14 mouse cellular contexts compared by ENCODE assay signal in genomic region chr7:102282261-102282660, GRCm38 (mm10). TPM values are rescaled to one million over a fixed set of nuclear protein-coding genes. Genes with fewer than 3 reads are reported as not detected.
DNase-seq lines count a peak whose midpoint lies in the region; ATAC-seq and TF ChIP-seq lines count a peak whose summit lies in the region.
"Had no signal": no experiment of that assay in that cellular context is flagged by ENCODE, and none has a peak within 500 bp of the region (broad histone marks: within the 10 kb centered on the region; RNA-seq: fewer than 3 reads in every experiment).

No protein-coding gene starts in this region.

- no peak overlapping the region for H3K9ac ChIP-seq in heart, embryonic 12.5 days
- no peak overlapping the region for H3K9ac ChIP-seq in lung, postnatal 0 days (replicated peaks; ENCODE audit: low read depth)
- H3K9ac ChIP-seq in kidney, embryonic 14.5 days (ENCODE audit: low read depth, low read length), result no peak overlapping the region
- H3K9ac ChIP-seq: midbrain, embryonic 12.5 days had no signal

- H3K9me3 ChIP-seq in heart, embryonic 12.5 days (replicated peaks), result no peaks in the 10 kb centered on the region
- no peaks in the 10 kb centered on the region for H3K9me3 ChIP-seq in lung, postnatal 0 days (ENCODE audit: low read length)
- H3K9me3 ChIP-seq in kidney, embryonic 14.5 days (ENCODE audit: control insufficient read depth, low read length), result no peaks in the 10 kb centered on the region
- H3K9me3 ChIP-seq in limb, embryonic 10.5 days (replicated peaks), result no peaks in the 10 kb centered on the region
- H3K9me3 ChIP-seq: midbrain, embryonic 12.5 days had no signal

- intact Hi-C loops in heart, postnatal 10 days (cut with DNase I), result no loop called here

- H3K27me3 ChIP-seq in heart, embryonic 12.5 days (replicated peaks), result peaks cover 75% of the 10 kb centered on the region
- no peaks in the 10 kb centered on the region for H3K27me3 ChIP-seq in lung, postnatal 0 days (replicated peaks; ENCODE audit: insufficient read depth, low read length)
- H3K27me3 ChIP-seq in kidney, embryonic 14.5 days (ENCODE audit: control insufficient read depth, insufficient read depth, low read length), result no peaks in the 10 kb centered on the region; the same call in 1 of the 2 replicates
- no peaks in the 10 kb centered on the region for H3K27me3 ChIP-seq in limb, embryonic 10.5 days (ENCODE audit: low read depth, poor library complexity, severe bottlenecking)
- H3K27me3 ChIP-seq: midbrain, embryonic 12.5 days had no signal

- ATAC-seq in heart, embryonic 12.5 days (ENCODE audit: insufficient number of reproducible peaks, low FRiP score), result no peak
- ATAC-seq in lung, postnatal 0 days, result peak; percentile 81
- ATAC-seq in kidney, embryonic 14.5 days (ENCODE audit: low FRiP score, low TSS enrichment), result no peak

- peak; percentile 76 to 80 for DNase-seq in heart, adult 18-20 months
- peak; percentile 83 to 84 for DNase-seq in heart, postnatal 10 days
- DNase-seq in lung, postnatal 0 days (ENCODE audit: low spot score), result peak; percentile 69
- DNase-seq in limb, embryonic 10.5 days (ENCODE audit: low spot score), result no peak
- no peak for DNase-seq in layer of hippocampus, adult 9-10 months (ENCODE audit: low spot score)
- DNase-seq: adrenal gland, adult 2 months; cerebellum, postnatal 14 days; kidney, postnatal 36 days; layer of hippocampus, postnatal 36 days; right cerebral cortex, postnatal 4 days had no signal

- no peaks in the 10 kb centered on the region for H3K36me3 ChIP-seq in heart, embryonic 12.5 days
- no peaks in the 10 kb centered on the region for H3K36me3 ChIP-seq in lung, postnatal 0 days (ENCODE audit: insufficient read depth, low read length)
- H3K36me3 ChIP-seq in kidney, embryonic 14.5 days (ENCODE audit: control insufficient read depth, insufficient read depth, low read length), result no peaks in the 10 kb centered on the region
- H3K36me3 ChIP-seq in limb, embryonic 10.5 days, result no peaks in the 10 kb centered on the region
- H3K36me3 ChIP-seq: midbrain, embryonic 12.5 days had no signal

- H3K4me2 ChIP-seq in heart, embryonic 12.5 days, result no peak overlapping the region
- H3K4me2 ChIP-seq in lung, postnatal 0 days (replicated peaks; ENCODE audit: low read depth, low read length), result no peak overlapping the region
- H3K4me2 ChIP-seq in kidney, embryonic 14.5 days (replicated peaks; ENCODE audit: low read depth, low read length), result no peak overlapping the region
- H3K4me2 ChIP-seq: midbrain, embryonic 12.5 days had no signal

- no peak for TF ChIP-seq CTCF in lung, postnatal 0 days (IDR thresholded peaks at IDR 0.05)

- peaks cover 7% of the 10 kb centered on the region for H3K4me1 ChIP-seq in heart, embryonic 12.5 days (replicated peaks)
- no peaks in the 10 kb centered on the region for H3K4me1 ChIP-seq in lung, postnatal 0 days (ENCODE audit: insufficient read depth, low read depth, low read length)
- H3K4me1 ChIP-seq in kidney, embryonic 14.5 days (ENCODE audit: control insufficient read depth, insufficient read depth, low read length), result no peaks in the 10 kb centered on the region
- H3K4me1 ChIP-seq in limb, embryonic 10.5 days, result no peaks in the 10 kb centered on the region
- H3K4me1 ChIP-seq: midbrain, embryonic 12.5 days had no signal

- peak; percentile 55 for TF ChIP-seq EP300 in lung, postnatal 0 days (IDR thresholded peaks at IDR 0.05)

- 23% methylated on average over 5 of the region's 5 CpGs for WGBS in heart, embryonic 12.5 days
- 45% methylated on average over 5 of the region's 5 CpGs for WGBS in lung, postnatal 0 days
- 84% methylated on average over 5 of the region's 5 CpGs for WGBS in kidney, embryonic 14.5 days
- WGBS in limb, embryonic 10.5 days, result 85% methylated on average over 5 of the region's 5 CpGs

- H3K27ac ChIP-seq in heart, embryonic 12.5 days (ENCODE audit: poor library complexity, severe bottlenecking), result no peak overlapping the region
- H3K27ac ChIP-seq in lung, postnatal 0 days (ENCODE audit: low read length), result no peak overlapping the region
- no peak overlapping the region for H3K27ac ChIP-seq in kidney, embryonic 14.5 days (ENCODE audit: low read depth, low read length)
- no peak overlapping the region for H3K27ac ChIP-seq in limb, embryonic 10.5 days
- H3K27ac ChIP-seq: midbrain, embryonic 12.5 days had no signal

- H3K4me3 ChIP-seq in heart, embryonic 12.5 days, result no peak overlapping the region
- no peak overlapping the region for H3K4me3 ChIP-seq in lung, postnatal 0 days (ENCODE audit: low read depth, low read length)
- H3K4me3 ChIP-seq in kidney, embryonic 14.5 days (ENCODE audit: low read length), result no peak overlapping the region
- no peak overlapping the region for H3K4me3 ChIP-seq in limb, embryonic 10.5 days
- H3K4me3 ChIP-seq: erythroblast, embryonic 14.5 days; midbrain, embryonic 12.5 days had no signal

RNA-seq across cellular contexts. Expression of gene Stim1, which starts 14.7 kb away (rescaled TPM):
- 10 to 100 TPM; 20.7 to 25.8 TPM for total RNA-seq in heart, adult 18-20 months (2021)
- polyA plus RNA-seq in heart, embryonic 12.5 days (2016; fragmentation: Nextera tagmentation; extraction: Ambion mirVana), result 16.8 and 19.1 TPM in 2 replicates
- total RNA-seq in heart, postnatal 10 days (2021), result 10 to 100 TPM; 23.4 to 30.7 TPM
- polyA plus RNA-seq in lung, postnatal 0 days (2015; fragmentation: Nextera tagmentation; extraction: Ambion mirVana), result 18.6 and 19.1 TPM in 2 replicates
- 8.1 and 11.6 TPM in 2 replicates for polyA plus RNA-seq in kidney, embryonic 14.5 days (2014; fragmentation: Nextera tagmentation; extraction: Ambion mirVana)
- 10.7 and 14.5 TPM in 2 replicates for polyA plus RNA-seq in limb, embryonic 10.5 days (2016; fragmentation: Nextera tagmentation; extraction: Ambion mirVana)

RNA-seq across cellular contexts. Expression of gene Rhog, which starts 26.4 kb away (rescaled TPM):
- total RNA-seq in heart, adult 18-20 months (2021), result 10 to 100 TPM; 19.6 to 26.9 TPM
- polyA plus RNA-seq in heart, embryonic 12.5 days (2016; fragmentation: Nextera tagmentation; extraction: Ambion mirVana), result 41.9 and 42.7 TPM in 2 replicates
- 10 to 100 TPM; 40.8 to 42.2 TPM for total RNA-seq in heart, postnatal 10 days (2021)
- 133 and 141 TPM in 2 replicates for polyA plus RNA-seq in lung, postnatal 0 days (2015; fragmentation: Nextera tagmentation; extraction: Ambion mirVana)
- polyA plus RNA-seq in kidney, embryonic 14.5 days (2014; fragmentation: Nextera tagmentation; extraction: Ambion mirVana), result 47.6 and 62.6 TPM in 2 replicates
- 52.5 and 55.4 TPM in 2 replicates for polyA plus RNA-seq in limb, embryonic 10.5 days (2016; fragmentation: Nextera tagmentation; extraction: Ambion mirVana)

Comparison
In these comparisons a context has a peak if more than half of its experiments do, and no peak if none do; other contexts are left out.
1. DNase-seq: peak in heart, adult 18-20 months (2 of 2), heart, postnatal 10 days (2 of 2) and lung, postnatal 0 days (single experiment); none in limb, embryonic 10.5 days (single experiment) and layer of hippocampus, adult 9-10 months (single experiment).